Mouse (Mus musculus): ENCODE results near the gene Eml3. TPM values are rescaled to one million over a fixed set of nuclear protein-coding genes. Genes with fewer than 3 reads are reported as not detected.

The Eml3 gene
- polyA plus RNA-seq, 1 experiment from 2014 or later: 13.9 TPM

DNA sequence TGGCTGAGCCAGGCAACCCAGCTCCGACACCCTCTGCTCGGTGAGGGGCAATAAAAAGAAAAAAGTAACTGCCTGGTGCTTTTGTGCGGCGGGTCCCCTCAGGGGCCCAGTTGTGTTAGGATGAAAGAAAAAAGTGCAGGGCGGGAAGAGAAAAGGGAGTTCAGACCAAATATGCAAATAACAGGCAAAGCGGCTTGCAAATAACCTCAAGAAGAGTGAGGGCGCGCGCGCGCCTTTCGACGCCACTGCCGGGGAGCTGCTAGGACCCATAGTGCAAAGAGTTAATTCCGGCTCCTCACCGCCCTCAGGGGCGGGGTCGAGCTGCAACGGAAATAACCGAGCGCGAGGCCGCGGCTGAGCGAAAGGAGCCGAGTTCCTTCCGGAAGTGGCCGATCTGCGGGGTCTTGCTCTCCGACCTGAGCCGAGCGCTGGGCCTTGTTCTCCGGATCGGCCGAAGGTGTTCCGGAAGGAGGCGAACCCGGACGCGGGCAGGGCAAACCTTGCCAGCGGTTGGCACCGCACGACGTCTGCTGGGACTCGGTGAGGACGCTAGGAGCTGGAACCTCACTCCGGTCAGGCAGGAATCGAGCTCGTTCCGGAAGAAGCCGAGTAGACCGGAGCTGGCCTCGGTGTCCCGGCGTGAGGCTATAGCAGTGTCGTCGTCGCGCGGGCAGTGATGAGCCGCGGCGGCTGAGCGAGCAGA, 12.3 kb downstream of the Eml3 start, which contains the start of gene Mta2:
Gene Mta2 (plus strand): TSS at position 361 of the 703 bp plus-strand sequence.
- WGBS: under 1% methylated on average over 61 of the region's 64 CpGs
- H3K9me3 ChIP-seq (replicated peaks): no peaks in the 10 kb centered on the region
- H3K4me3 ChIP-seq (replicated peaks): peak within 1 kb of the TSS; percentile 94
- peaks cover 31% of the 10 kb centered on the region for H3K36me3 ChIP-seq
- H3K4me2 ChIP-seq: peak within 1 kb of the TSS; percentile 70
- peak within 1 kb of the TSS; percentile 97 for H3K27ac ChIP-seq (replicated peaks)
- H3K27me3 ChIP-seq (replicated peaks): no peaks in the 10 kb centered on the region
- peak within 1 kb of the TSS; percentile 98 for H3K9ac ChIP-seq (replicated peaks)
- H3K4me1 ChIP-seq: peaks cover 45% of the 10 kb centered on the region
- ATAC-seq (ENCODE audit: low FRiP score): peak; percentile 97

- no peaks in the 10 kb centered on the region for H3K27me3 ChIP-seq (replicated peaks)
- H3K4me1 ChIP-seq: peaks cover 45% of the 10 kb centered on the region
- H3K36me3 ChIP-seq: peaks cover 34% of the 10 kb centered on the region
- H3K4me3 ChIP-seq (replicated peaks): peak overlapping the region; percentile 94
- H3K9me3 ChIP-seq (replicated peaks): no peaks in the 10 kb centered on the region
- H3K9ac ChIP-seq (replicated peaks): peak overlapping the region; percentile 98
- ATAC-seq (ENCODE audit: low FRiP score): peak; percentile 77
- H3K4me2 ChIP-seq: peak overlapping the region; percentile 70
- peak overlapping the region; percentile 97 for H3K27ac ChIP-seq (replicated peaks)
- WGBS: under 1% methylated on average over 46 of the region's 46 CpGs
These were observed 13.1 kb downstream of the Eml3 start for GRCm38 (mm10) chr19:8942276-8942964.

DNA sequence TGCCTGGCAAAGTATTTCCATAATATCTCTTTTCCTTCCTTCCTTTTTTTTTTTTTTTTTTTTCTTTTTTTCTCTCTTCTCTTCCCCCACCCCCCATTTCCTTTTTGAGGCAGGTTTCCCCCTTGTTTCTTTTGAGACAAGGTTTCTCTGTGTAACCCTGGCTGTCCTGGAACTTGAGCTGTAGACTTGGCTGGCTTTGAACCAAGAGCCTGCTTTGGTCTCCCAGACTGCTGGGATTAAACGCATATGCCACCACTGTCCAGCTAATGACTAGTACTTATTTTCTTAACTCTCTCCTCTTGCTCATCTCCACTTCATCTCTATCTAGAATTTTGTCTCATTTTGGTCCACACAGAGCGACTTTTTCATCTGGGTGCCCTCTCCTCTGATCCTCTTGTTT, 13.7 kb downstream of the Eml3 start:
- ATAC-seq (ENCODE audit: low FRiP score): no peak
- H3K9ac ChIP-seq (replicated peaks): peak overlapping the region; percentile 98
- 66% methylated on average over 2 of the region's 2 CpGs for WGBS
- H3K4me2 ChIP-seq: peak overlapping the region; percentile 70
- peaks cover 45% of the 10 kb centered on the region for H3K4me1 ChIP-seq
- H3K27ac ChIP-seq (replicated peaks): no peak overlapping the region; the same call in 1 of the 2 replicates
- H3K9me3 ChIP-seq (replicated peaks): no peaks in the 10 kb centered on the region
- no peaks in the 10 kb centered on the region for H3K27me3 ChIP-seq (replicated peaks)
- H3K36me3 ChIP-seq: peaks cover 37% of the 10 kb centered on the region
- H3K4me3 ChIP-seq (replicated peaks): peak overlapping the region; percentile 94

GRCm38 (mm10) chr19:8944062-8944461, 14.7 kb downstream of the Eml3 start:
- Histone ChIP-seq H3K36me3 (peaks cover 47% of the 10 kb centered on the region), H3K4me2 (peak overlapping the region; percentile 70; the same call in 1 of the 2 replicates)

DNA sequence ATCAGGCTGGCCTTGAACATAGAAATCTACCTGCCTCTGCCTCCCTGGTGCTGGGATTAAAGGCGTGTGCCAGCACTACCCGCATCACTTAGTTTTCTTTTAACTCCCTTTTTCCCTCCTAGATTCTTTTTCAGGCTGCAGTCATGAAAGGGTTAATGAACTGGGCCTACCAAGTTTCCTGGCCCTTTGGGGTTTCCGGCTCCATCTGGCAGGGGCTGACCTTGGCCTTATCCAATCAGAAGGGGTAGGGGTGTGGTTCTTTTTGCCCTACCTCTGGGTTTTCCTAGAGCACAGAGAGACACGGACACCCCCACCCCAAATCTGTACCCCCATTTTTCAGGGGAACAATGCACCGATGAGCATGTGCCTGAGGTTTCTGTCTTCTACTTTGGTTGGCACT, 15.4 kb downstream of the Eml3 start:
- Histone ChIP-seq H3K27ac (replicated peaks) (no peak overlapping the region), H3K27me3 (replicated peaks) (no peaks in the 10 kb centered on the region), H3K9ac (replicated peaks) (no peak overlapping the region), H3K36me3 (peaks cover 52% of the 10 kb centered on the region), H3K4me3 (replicated peaks) (peak overlapping the region; percentile 3; the same call in 1 of the 2 replicates), H3K4me1 (peaks cover 45% of the 10 kb centered on the region), H3K9me3 (replicated peaks) (no peaks in the 10 kb centered on the region), H3K4me2 (peak overlapping the region; percentile 39)
- WGBS: 31% methylated on average over 5 of the region's 5 CpGs
- ATAC-seq (ENCODE audit: low FRiP score): no peak

More at GRCm38 (mm10) chr19:8944062-8944461, 14.7 kb downstream of the Eml3 start:
- WGBS: 68% methylated on average over 5 of the region's 5 CpGs
- no peak overlapping the region for H3K4me3 ChIP-seq (replicated peaks)
- H3K4me1 ChIP-seq: peaks cover 45% of the 10 kb centered on the region
- ATAC-seq (ENCODE audit: low FRiP score): no peak
- H3K27me3 ChIP-seq (replicated peaks): no peaks in the 10 kb centered on the region
- H3K9me3 ChIP-seq (replicated peaks): no peaks in the 10 kb centered on the region
- no peak overlapping the region for H3K9ac ChIP-seq (replicated peaks)
- no peak overlapping the region for H3K27ac ChIP-seq (replicated peaks)

- Histone ChIP-seq H3K9me3 (replicated peaks) (no peaks in the 10 kb centered on the region), H3K4me1 (peaks cover 43% of the 10 kb centered on the region), H3K4me2 (peak overlapping the region; percentile 39), H3K9ac (replicated peaks) (0 out of 2 replicates have a peak overlapping the region, but pooled peaks have one; percentile 5), H3K27me3 (replicated peaks) (no peaks in the 10 kb centered on the region), H3K27ac (replicated peaks) (peak overlapping the region; percentile 25; the same call in 1 of the 2 replicates), H3K4me3 (replicated peaks) (peak overlapping the region; percentile 3; the same call in 1 of the 2 replicates), H3K36me3 (peaks cover 55% of the 10 kb centered on the region)
- ATAC-seq (ENCODE audit: low FRiP score): no peak
- 86% methylated on average over 6 of the region's 6 CpGs for WGBS
These were observed 15.9 kb downstream of the Eml3 start for GRCm38 (mm10) chr19:8945251-8945650.

GRCm38 (mm10) chr19:8946929-8947328, 17.6 kb downstream of the Eml3 start:
- WGBS: 96% methylated on average over 7 of the region's 7 CpGs
- Histone ChIP-seq H3K27ac (replicated peaks) (no peak overlapping the region), H3K36me3 (peaks cover 72% of the 10 kb centered on the region), H3K4me3 (replicated peaks) (no peak overlapping the region), H3K4me1 (peaks cover 34% of the 10 kb centered on the region), H3K9me3 (replicated peaks) (no peaks in the 10 kb centered on the region), H3K27me3 (replicated peaks) (no peaks in the 10 kb centered on the region), H3K9ac (replicated peaks) (no peak overlapping the region), H3K4me2 (no peak overlapping the region)
- no peak for ATAC-seq (ENCODE audit: low FRiP score)

DNA sequence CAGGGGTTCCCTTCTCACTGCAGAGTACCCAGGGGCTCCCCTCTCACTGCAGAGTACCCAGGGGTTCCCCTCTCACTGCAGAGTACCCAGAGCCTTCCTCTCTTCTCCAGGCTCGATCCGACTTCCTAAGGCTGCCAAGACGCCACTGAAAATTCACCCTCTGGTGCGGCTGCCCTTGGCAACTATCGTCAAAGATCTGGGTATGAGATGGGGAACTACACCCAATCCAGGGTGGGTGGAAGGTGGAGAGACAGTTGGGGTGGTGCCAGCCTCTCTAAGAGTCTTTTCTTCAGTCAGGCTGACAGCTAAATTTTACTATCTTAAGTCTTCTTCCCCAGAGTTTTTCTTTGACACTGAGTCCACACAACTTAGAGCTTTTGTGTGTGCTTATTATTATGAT, 20.8 kb downstream of the Eml3 start:
- 89% methylated on average over 5 of the region's 5 CpGs for WGBS
- ATAC-seq (ENCODE audit: low FRiP score): no peak

DNA sequence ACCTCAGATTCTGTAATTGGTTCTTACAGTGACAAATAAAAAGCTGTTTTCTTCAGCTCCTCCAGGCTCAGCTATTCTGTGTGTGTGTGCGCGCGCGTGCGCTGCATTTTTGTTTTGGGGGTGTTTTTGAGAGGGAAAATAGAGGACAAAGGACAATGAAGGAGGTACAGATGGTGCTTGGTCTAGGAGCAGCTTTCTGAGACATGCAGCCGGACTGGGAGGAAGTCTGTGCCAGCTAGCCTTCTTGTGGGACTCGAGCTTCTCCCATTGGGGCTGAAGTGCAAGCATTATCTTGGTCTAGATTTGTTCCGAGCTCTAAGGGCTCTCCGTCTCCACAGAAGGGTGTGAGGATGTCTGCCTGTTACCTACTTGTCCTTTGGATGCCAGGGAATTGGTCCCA, 22.9 kb downstream of the Eml3 start:
- peaks cover 39% of the 10 kb centered on the region for H3K4me1 ChIP-seq
- peak overlapping the region; percentile 88; the same call in 1 of the 2 replicates for H3K27ac ChIP-seq (replicated peaks)
- no peaks in the 10 kb centered on the region for H3K9me3 ChIP-seq (replicated peaks)
- no peak overlapping the region for H3K4me2 ChIP-seq
- H3K36me3 ChIP-seq: peaks cover 55% of the 10 kb centered on the region
- no peak overlapping the region for H3K4me3 ChIP-seq (replicated peaks)
- no peak for ATAC-seq (ENCODE audit: low FRiP score)
- H3K27me3 ChIP-seq (replicated peaks): no peaks in the 10 kb centered on the region
- 84% methylated on average over 9 of the region's 9 CpGs for WGBS
- peak overlapping the region; percentile 47; the same call in 1 of the 2 replicates for H3K9ac ChIP-seq (replicated peaks)

More for the DNA sequence above, 20.8 kb downstream of the Eml3 start:
- no peak overlapping the region for H3K9ac ChIP-seq (replicated peaks)
- no peaks in the 10 kb centered on the region for H3K9me3 ChIP-seq (replicated peaks)
- H3K27me3 ChIP-seq (replicated peaks): no peaks in the 10 kb centered on the region
- H3K27ac ChIP-seq (replicated peaks): no peak overlapping the region
- no peak overlapping the region for H3K4me2 ChIP-seq
- H3K36me3 ChIP-seq: peaks cover 65% of the 10 kb centered on the region
- H3K4me1 ChIP-seq: peaks cover 33% of the 10 kb centered on the region
- no peak overlapping the region for H3K4me3 ChIP-seq (replicated peaks)

DNA sequence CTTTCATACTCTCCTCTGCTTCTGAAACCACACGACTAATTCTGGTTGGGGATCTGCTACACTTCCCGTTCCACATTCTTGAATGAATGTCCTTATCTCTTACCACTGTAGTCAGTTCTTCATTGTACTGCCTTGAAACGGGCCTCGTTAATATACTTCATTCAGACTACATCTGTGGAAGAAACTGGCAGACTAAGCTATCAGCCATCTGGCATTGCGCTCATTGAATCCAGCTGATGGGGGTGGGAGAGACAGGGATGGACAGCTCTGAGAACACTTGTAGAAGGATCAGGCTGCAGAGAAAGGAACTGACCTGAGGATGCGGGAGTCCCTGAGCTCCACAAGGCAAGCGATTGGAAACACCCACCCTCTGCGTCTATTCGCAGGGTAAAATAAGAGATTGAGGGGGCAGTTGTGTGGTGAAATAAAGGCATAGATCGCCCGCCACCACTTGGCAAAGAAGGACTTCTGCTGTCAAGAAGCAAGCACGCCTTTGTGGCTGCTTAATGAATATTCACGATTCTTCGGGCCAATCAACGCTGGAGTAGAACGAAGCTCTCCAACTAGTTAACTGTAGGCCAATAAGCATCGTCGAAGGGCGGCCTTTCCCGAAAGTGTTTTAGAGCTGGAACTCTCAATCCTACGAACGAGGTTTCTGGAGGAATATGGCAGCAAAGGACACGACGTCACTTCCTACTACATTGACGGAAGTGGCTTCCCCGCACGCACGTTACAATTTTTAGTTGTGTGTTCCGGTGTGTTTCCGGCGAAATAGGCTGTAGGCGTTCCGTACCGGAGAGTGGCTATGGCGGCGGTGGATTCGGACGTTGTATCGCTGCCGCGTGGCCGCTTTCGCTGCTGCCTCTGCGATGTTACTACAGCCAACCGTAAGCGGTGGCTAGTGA, 24.0 kb downstream of the Eml3 start, which contains the start of gene Tut1:
Gene Tut1 (plus strand): TSS at position 713 of the 905 bp plus-strand sequence.
- 3% methylated on average over 46 of the region's 46 CpGs for WGBS
- H3K9ac ChIP-seq (replicated peaks): peak within 1 kb of the TSS; percentile 67
- ATAC-seq (ENCODE audit: low FRiP score): peak; percentile 94
- peaks cover 51% of the 10 kb centered on the region for H3K36me3 ChIP-seq
- H3K4me2 ChIP-seq: peak within 1 kb of the TSS; percentile 71
- no peaks in the 10 kb centered on the region for H3K27me3 ChIP-seq (replicated peaks)
- peaks cover 39% of the 10 kb centered on the region for H3K4me1 ChIP-seq
- H3K9me3 ChIP-seq (replicated peaks): no peaks in the 10 kb centered on the region
- peak within 1 kb of the TSS; percentile 62 for H3K4me3 ChIP-seq (replicated peaks)
- peak within 1 kb of the TSS; percentile 88 for H3K27ac ChIP-seq (replicated peaks)

DNA sequence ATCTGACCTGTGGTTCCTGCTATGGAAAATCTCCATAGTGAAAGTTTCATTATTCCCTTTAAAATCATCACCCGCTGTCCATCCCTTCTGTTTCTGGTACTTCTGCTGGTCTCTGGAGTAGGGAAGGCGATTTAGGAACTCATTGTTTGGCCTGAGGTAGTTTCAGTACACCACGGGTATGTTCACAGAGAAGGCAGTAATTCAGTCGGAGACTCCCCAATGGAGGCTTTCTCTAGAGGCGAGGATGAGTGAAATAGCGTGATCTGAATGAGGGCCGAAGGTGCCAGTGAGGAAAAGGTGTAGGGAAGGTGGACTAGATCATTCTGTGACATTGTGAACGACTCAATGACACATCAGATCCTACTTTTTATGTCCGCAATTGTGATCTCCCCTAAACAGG, 24.8 kb downstream of the Eml3 start:
- Histone ChIP-seq H3K4me2 (peak overlapping the region; percentile 66), H3K36me3 (peaks cover 49% of the 10 kb centered on the region), H3K27ac (replicated peaks) (peak overlapping the region; percentile 79), H3K4me3 (replicated peaks) (peak overlapping the region; percentile 62), H3K9ac (replicated peaks) (peak overlapping the region; percentile 67), H3K4me1 (peaks cover 39% of the 10 kb centered on the region), H3K27me3 (replicated peaks) (no peaks in the 10 kb centered on the region), H3K9me3 (replicated peaks) (no peaks in the 10 kb centered on the region)
- no peak for ATAC-seq (ENCODE audit: low FRiP score)
- WGBS: 5% methylated on average over 9 of the region's 9 CpGs
